Mouse (Mus musculus): ENCODE data around the gene Rcan1. TPM values are rescaled to one million over a fixed set of nuclear protein-coding genes. Genes with fewer than 3 reads are reported as not detected.
A peak's percentile ranks its signal among the peaks of the same experiment; 100 is the strongest.

Rcan1 gene
- polyA plus RNA-seq, 1 experiment from 2014 or later: 35.8 TPM

DNA sequence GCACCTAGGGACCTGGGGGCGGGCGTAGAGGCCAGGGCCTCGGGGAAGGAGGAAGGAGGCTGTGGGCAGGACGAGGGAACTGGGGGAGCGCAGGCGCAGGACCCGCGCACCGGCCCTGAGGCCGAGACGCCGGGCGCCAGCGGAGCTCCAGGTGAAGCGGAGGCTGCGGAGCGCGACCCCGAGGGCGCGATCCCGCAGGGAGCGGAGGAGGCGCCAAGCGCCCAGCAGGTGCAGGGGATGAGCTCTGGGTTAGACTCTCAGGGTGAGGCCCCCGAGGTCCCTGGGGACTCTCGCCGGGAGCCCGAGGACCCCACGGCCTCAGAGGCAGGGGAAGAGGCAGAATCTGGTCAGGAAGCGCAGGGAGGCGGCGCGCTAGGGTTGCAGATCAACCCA is 27.9 kb upstream of the Rcan1 start:
- Histone ChIP-seq H3K4me2 (replicated peaks) (peak overlapping the region; percentile 97), H3K27me3 (peaks cover 71% of the 10 kb centered on the region), H3K36me3 (no peaks in the 10 kb centered on the region), H3K9me3 (no peaks in the 10 kb centered on the region), H3K27ac (no peak overlapping the region), H3K4me1 (peaks cover 21% of the 10 kb centered on the region), H3K4me3 (peak overlapping the region; percentile 58), H3K9ac (peak overlapping the region; percentile 73)
- under 1% methylated on average over 32 of the region's 34 CpGs for WGBS
- ATAC-seq (ENCODE audit: low FRiP score, low read depth): no peak; the same call in 1 of the 2 replicates

DNA sequence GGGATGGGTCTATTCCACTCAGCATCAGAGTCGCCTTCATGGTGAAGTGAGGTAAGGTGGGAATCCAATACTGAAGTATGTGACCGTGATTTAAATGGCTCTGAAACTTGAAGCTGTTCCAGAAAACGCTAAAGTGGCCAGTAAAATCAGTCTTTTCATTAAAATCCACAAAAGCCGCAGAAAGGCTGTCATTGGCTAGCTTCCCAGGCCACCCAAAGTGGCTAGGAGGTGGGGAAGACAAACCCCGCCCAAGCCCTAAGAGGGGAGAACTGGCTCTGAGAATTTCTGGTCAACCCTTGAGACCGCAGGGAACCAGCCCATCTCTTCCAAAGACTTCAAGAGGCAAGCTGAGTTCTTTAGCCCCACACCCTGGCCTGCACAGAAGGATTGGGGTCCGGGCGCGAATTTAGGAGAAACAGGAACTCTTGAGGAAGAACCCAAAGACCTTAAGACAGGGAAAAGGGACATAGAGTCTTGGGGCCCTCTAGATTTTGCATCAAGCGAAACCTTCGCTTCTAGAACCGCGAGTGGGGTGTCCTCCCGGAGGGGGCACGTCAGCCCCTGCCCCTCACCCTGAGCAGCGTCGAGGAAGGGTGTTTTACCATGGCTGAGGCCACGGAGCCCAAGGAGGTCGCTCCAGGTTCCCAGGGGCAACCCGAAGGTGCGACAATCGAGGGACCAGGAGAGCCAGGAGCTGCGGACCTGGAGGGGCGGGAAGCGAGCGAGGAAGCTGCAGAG is 27.4 kb upstream of the Rcan1 start:
- Histone ChIP-seq H3K27me3 (peaks cover 77% of the 10 kb centered on the region), H3K27ac (no peak overlapping the region), H3K4me1 (peaks cover 21% of the 10 kb centered on the region), H3K36me3 (no peaks in the 10 kb centered on the region), H3K4me3 (peak overlapping the region; percentile 58), H3K4me2 (replicated peaks) (peak overlapping the region; percentile 97), H3K9me3 (no peaks in the 10 kb centered on the region), H3K9ac (peak overlapping the region; percentile 73)
- ATAC-seq (ENCODE audit: low FRiP score, low read depth): 0 out of 2 replicates have a peak, but pooled peaks have one; percentile 24
- WGBS: 7% methylated on average over 26 of the region's 26 CpGs

DNA sequence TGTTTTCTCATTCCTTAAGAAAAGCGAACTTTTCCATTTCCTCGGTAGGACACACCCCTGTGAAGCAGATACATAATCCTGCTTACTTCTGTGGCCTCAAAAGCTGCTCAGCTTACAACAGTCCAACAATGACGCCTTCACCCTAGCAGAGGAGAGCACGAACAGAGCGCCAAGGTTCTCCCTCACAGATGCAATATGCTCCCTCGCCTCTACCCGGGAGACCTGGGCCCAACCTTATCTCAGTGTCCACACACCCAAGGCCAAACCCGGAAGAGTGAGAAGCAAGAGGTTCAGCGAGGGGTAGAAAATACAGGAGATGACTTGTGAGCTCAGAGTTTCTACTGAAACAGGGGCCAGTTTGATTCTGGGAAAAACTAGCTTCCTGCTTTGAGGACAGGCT is 18.7 kb upstream of the Rcan1 start:
- no peak overlapping the region for H3K27ac ChIP-seq
- no peak for ATAC-seq (ENCODE audit: low FRiP score, low read depth)
- H3K9me3 ChIP-seq: no peaks in the 10 kb centered on the region
- H3K36me3 ChIP-seq: no peaks in the 10 kb centered on the region
- no peaks in the 10 kb centered on the region for H3K4me1 ChIP-seq
- no peak overlapping the region for H3K4me3 ChIP-seq
- no peak overlapping the region for H3K4me2 ChIP-seq (replicated peaks)
- 73% methylated on average over 9 of the region's 9 CpGs for WGBS
- peaks cover 28% of the 10 kb centered on the region for H3K27me3 ChIP-seq
- no peak overlapping the region for H3K9ac ChIP-seq

DNA sequence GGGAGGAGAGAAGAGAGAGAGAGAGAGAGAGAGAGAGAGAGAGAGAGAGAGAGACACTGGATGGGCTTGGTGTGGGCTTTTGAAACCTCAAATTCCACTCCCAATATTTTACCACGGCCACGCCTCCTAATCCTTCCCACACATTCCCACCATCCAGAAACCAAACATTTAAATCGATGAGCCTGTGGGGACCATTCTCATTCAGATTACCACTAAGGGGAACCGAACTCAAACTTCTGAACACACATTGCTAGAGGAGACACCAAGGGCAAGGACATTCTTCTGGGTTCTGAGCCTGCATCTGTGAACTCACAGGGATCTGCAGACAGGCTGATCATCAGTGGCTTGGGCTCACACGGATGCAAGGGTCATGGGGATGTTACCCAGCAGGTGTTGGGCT is 17.8 kb upstream of the Rcan1 start:
- 83% methylated on average over 5 of the region's 5 CpGs for WGBS
- no peak for ATAC-seq (ENCODE audit: low FRiP score, low read depth)
- H3K36me3 ChIP-seq: no peaks in the 10 kb centered on the region
- no peak overlapping the region for H3K4me3 ChIP-seq
- no peak overlapping the region for H3K4me2 ChIP-seq (replicated peaks)
- H3K27me3 ChIP-seq: peaks cover 19% of the 10 kb centered on the region; the same call in 1 of the 2 replicates
- no peaks in the 10 kb centered on the region for H3K9me3 ChIP-seq
- no peak overlapping the region for H3K27ac ChIP-seq
- H3K9ac ChIP-seq: no peak overlapping the region
- no peaks in the 10 kb centered on the region for H3K4me1 ChIP-seq

DNA sequence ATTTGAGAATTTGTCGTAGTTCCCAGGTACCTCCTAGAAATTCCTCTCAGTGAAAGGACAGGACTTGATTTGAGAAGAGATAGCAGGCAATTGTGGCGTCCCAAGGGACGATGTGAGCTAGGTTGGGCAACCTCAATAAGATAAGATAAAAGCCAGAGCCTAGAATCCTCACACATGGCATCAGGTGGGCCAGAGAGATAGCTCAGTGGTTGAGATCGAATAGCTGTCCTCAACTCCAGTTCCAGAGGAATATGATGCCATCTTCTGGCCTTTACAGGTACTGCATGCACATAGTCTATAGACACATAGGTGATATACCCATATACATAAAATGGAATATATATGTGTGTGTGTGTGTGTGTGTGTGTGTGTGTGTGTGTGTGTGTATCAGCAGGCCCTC is 16.8 kb upstream of the Rcan1 start:
- 56% methylated on average over 4 of the region's 4 CpGs for WGBS
- no peaks in the 10 kb centered on the region for H3K36me3 ChIP-seq
- no peak overlapping the region for H3K27ac ChIP-seq
- H3K9me3 ChIP-seq: no peaks in the 10 kb centered on the region
- H3K4me1 ChIP-seq: no peaks in the 10 kb centered on the region
- H3K4me3 ChIP-seq: no peak overlapping the region
- no peak overlapping the region for H3K9ac ChIP-seq
- H3K27me3 ChIP-seq: peaks cover 14% of the 10 kb centered on the region; the same call in 1 of the 2 replicates
- no peak overlapping the region for H3K4me2 ChIP-seq (replicated peaks)
- no peak for ATAC-seq (ENCODE audit: low FRiP score, low read depth)

DNA sequence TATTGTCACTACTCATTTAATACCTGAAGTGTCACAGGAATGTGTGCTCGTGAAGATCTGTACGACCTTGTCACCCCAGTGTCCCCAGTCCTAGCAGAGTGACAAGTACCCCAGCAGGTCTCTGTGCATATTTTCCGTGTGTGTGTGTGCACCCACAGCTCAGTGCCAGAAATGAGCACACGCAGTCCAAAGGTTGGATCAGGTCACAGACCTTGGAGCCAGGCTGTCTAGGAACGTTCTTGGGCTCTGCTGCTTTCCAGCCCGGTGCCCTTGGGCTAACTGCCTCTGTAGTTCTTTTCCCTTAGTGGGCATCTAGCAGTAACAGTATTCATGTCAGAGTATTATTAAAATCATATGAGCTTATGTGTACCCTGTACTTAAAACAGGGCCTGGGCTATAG is 16.4 kb upstream of the Rcan1 start:
- Histone ChIP-seq H3K27ac (no peak overlapping the region), H3K27me3 (peaks cover 10% of the 10 kb centered on the region; the same call in 1 of the 2 replicates), H3K4me1 (no peaks in the 10 kb centered on the region), H3K9ac (no peak overlapping the region), H3K4me3 (no peak overlapping the region), H3K4me2 (replicated peaks) (no peak overlapping the region), H3K36me3 (no peaks in the 10 kb centered on the region), H3K9me3 (no peaks in the 10 kb centered on the region)
- ATAC-seq (ENCODE audit: low FRiP score, low read depth): 0 out of 2 replicates have a peak, but pooled peaks have one; percentile 11
- 81% methylated on average over 6 of the region's 6 CpGs for WGBS

DNA sequence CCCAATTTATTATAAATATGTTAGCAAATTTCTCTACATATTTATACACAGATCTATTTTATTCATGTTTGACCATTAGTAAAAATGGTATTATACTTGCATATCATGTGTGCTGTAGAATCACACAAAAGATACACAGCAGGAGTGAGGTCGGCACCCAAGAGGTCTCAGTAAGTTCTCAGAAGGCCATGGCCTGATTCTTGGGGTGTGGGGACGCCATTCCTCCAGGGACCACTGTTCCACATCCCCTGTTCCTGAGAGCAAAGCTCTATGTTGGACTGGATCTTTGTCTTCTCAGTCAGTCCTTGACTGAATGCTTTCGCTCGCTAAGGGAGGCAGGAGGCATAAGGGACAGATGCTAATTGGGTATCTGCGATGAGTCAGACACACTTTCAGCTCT is 14.8 kb upstream of the Rcan1 start, which contains the start of gene Clic6:
Gene Clic6 (plus strand): TSS at position 301 of the 400 bp plus-strand sequence.
- Histone ChIP-seq H3K9me3 (no peaks in the 10 kb centered on the region), H3K27ac (no peak within 1 kb of the TSS), H3K4me2 (replicated peaks) (no peak within 1 kb of the TSS), H3K36me3 (no peaks in the 10 kb centered on the region), H3K4me1 (no peaks in the 10 kb centered on the region), H3K9ac (no peak within 1 kb of the TSS), H3K27me3 (0 out of 2 replicates have a peak, but pooled peaks cover 5% of the 10 kb centered on the region), H3K4me3 (no peak within 1 kb of the TSS)
- ATAC-seq (ENCODE audit: low FRiP score, low read depth): no peak
- WGBS: 91% methylated on average over 5 of the region's 5 CpGs

DNA sequence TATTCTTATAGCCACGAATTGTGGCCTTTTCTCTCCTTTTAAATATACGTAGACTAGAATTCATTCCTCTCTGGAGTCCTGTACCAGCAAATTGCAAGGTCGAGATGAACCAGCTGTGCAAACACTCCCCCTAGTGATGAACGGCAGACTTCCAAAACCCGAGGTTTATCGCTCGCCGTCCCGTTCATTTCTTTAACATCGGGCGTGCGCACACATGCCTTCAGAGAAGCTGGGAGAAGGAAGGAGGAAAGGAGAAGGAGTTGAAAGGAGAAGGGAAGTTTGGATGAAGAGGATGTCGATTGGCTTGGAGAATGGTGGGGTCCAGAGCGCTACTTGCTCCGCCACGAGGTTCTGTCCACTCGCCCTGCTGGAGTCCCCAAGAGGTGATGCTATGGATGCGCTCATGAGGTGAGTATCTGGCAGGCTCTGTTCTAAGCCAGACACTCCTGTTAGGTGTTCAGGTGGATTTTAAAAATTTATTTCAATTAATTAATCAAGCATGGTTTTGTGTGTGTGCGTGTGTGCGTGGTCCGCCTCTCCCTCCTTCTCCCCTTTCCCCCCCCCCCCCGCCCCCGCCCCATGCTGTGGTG is 8.0 kb upstream of the Rcan1 start:
- peak overlapping the region; percentile 26 for H3K4me3 ChIP-seq
- peak overlapping the region; percentile 32 for H3K9ac ChIP-seq
- H3K27me3 ChIP-seq: peaks cover 33% of the 10 kb centered on the region
- ATAC-seq (ENCODE audit: low FRiP score, low read depth): no peak
- H3K9me3 ChIP-seq: 0 out of 2 replicates have a peak, but pooled peaks cover 3% of the 10 kb centered on the region
- H3K36me3 ChIP-seq: no peaks in the 10 kb centered on the region
- 9% methylated on average over 23 of the region's 23 CpGs for WGBS
- no peak overlapping the region for H3K27ac ChIP-seq
- peak overlapping the region; percentile 53 for H3K4me2 ChIP-seq (replicated peaks)
- 0 out of 2 replicates have a peak, but pooled peaks cover 3% of the 10 kb centered on the region for H3K4me1 ChIP-seq

DNA sequence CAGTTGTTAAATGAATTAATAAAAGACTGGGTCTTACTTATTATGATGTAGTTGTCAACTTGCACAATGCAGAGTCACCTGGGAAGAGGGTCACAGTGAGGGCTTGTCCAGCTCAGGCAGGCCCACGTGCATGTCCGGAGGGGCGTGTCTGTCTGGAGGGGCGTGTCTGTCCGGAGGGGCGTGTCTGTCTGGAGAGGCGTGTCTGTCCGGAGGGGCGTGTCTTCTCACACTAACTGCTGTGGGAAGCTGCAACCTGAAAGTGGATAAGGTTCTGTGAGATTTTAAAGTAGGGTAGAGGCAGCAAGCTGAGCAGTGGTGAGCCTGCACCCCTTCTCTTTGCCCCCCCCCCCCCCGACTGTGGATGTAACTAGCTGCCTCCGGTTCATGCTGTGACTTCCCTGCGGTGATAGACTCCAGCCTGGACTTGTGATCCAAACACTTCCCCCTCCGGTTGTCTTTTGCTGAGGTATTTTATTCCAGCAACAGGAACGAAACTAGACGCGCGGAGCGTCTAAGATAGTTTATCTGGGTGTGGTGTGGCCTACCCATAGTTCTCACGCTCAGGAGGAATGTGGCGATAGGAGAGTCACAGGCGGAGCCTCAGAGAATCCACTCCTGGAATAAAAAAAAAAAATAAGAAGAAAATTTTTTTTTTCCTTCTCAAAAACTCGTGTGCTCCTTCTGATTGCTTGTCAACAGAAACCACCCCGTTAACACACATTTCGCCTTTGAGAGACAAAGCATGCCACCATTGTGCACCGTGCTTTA is 4.6 kb upstream of the Rcan1 start:
- Histone ChIP-seq H3K27ac (no peak overlapping the region), H3K27me3 (peaks cover 26% of the 10 kb centered on the region), H3K4me1 (0 out of 2 replicates have a peak, but pooled peaks cover 3% of the 10 kb centered on the region), H3K9ac (no peak overlapping the region), H3K4me2 (replicated peaks) (no peak overlapping the region), H3K36me3 (no peaks in the 10 kb centered on the region), H3K9me3 (0 out of 2 replicates have a peak, but pooled peaks cover 3% of the 10 kb centered on the region), H3K4me3 (no peak overlapping the region)
- ATAC-seq (ENCODE audit: low FRiP score, low read depth): peak; percentile 36
- WGBS: 65% methylated on average over 25 of the region's 25 CpGs

DNA sequence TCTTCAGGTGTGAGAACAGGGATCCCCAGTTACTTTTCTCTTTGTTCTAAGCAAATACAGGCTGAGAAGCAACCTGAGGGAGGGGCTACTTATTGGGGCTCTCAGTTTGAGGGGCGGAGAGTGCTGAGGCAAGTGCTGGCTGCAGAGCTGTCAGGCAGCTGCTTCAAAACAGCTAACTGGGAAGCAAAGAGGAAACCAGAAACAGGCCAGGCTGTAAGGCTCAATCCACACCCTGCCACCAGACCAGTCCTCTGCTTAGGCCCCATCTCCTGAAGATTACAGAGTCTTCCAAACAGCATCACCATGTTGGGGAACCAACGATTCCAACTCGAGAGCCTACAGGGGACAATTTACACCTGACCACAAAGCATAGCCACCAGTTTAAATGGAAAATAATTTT is 2.2 kb upstream of the Rcan1 start:
- Histone ChIP-seq H3K27ac (no peak overlapping the region), H3K27me3 (0 out of 2 replicates have a peak, but pooled peaks cover 6% of the 10 kb centered on the region), H3K9ac (no peak overlapping the region), H3K4me1 (no peaks in the 10 kb centered on the region), H3K9me3 (0 out of 2 replicates have a peak, but pooled peaks cover 3% of the 10 kb centered on the region), H3K4me2 (replicated peaks) (no peak overlapping the region), H3K36me3 (no peaks in the 10 kb centered on the region), H3K4me3 (no peak overlapping the region)
- ATAC-seq (ENCODE audit: low FRiP score, low read depth): no peak
- 52% methylated on average over 3 of the region's 3 CpGs for WGBS

DNA sequence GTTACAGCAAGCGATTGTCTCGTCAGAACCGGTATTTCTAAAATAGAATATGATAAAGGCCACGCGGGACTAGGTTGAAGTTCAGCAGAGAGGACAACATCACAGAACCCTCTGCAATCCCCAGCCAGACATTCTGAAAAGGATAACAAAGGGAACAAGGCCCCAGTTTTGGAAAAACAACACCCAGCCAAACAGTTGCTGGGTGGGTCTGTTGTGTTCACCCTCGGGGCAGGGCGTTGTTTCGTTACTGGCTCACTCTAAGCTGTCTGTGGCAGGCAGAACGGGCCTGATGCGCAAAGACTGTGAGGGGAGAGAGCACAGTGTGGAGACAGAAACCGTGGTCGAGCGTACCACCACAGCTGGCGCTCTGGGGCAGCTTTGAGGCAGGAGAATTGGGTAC is 2.2 kb downstream of the Rcan1 start:
- no peak overlapping the region for H3K27ac ChIP-seq

DNA sequence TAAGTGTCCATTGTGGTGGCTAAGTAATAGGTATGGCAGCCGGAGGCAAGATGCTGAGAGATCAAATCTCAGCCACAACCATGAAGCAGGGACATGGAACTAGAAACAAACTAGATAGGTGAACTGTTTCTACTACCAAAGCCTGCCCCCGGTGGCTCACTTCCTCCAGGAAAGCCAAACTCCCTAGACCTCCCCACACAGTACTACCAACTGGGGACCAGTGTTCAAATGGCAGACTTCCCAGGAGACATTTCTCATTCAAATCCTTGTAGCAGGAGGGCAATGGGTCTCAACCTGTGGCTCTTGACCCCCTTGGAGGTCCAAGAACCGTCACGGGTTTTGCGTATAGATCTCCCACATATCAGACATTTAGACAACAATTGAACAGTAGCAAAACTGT is 3.6 kb downstream of the Rcan1 start:
- Histone ChIP-seq H3K36me3 (no peaks in the 10 kb centered on the region), H3K4me3 (no peak overlapping the region), H3K9ac (no peak overlapping the region), H3K27me3 (peaks cover 9% of the 10 kb centered on the region; the same call in 1 of the 2 replicates), H3K4me1 (peaks cover 13% of the 10 kb centered on the region), H3K4me2 (replicated peaks) (no peak overlapping the region), H3K9me3 (no peaks in the 10 kb centered on the region), H3K27ac (no peak overlapping the region)
- WGBS: 73% methylated on average over 5 of the region's 5 CpGs
- no peak for ATAC-seq (ENCODE audit: low FRiP score, low read depth)

More for the DNA sequence above, 2.2 kb downstream of the Rcan1 start:
- peaks cover 13% of the 10 kb centered on the region for H3K4me1 ChIP-seq
- no peaks in the 10 kb centered on the region for H3K9me3 ChIP-seq
- H3K4me2 ChIP-seq (replicated peaks): no peak overlapping the region
- H3K9ac ChIP-seq: no peak overlapping the region
- H3K4me3 ChIP-seq: no peak overlapping the region
- peaks cover 9% of the 10 kb centered on the region; the same call in 1 of the 2 replicates for H3K27me3 ChIP-seq
- no peak for ATAC-seq (ENCODE audit: low FRiP score, low read depth)
- H3K36me3 ChIP-seq: no peaks in the 10 kb centered on the region
- 78% methylated on average over 14 of the region's 14 CpGs for WGBS

Measured in limb, embryonic 13.5 days (tissue).